9 mouse cellular contexts compared by ENCODE assay signal in genomic region chr2:18046186-18046585, GRCm38 (mm10). TPM values are rescaled to one million over a fixed set of nuclear protein-coding genes. Genes with fewer than 3 reads are reported as not detected.
DNase-seq lines count a peak whose midpoint lies in the region; ATAC-seq and TF ChIP-seq lines count a peak whose summit lies in the region.
"Had no signal": no experiment of that assay in that cellular context is flagged by ENCODE, and none has a peak within 500 bp of the region (broad histone marks: within the 10 kb centered on the region; RNA-seq: fewer than 3 reads in every experiment).

No protein-coding gene starts in this region.

- no peaks in the 10 kb centered on the region for H3K27me3 ChIP-seq in heart, embryonic 12.5 days (replicated peaks)
- no peaks in the 10 kb centered on the region for H3K27me3 ChIP-seq in forebrain, postnatal 0 days (ENCODE audit: insufficient read depth, low read length)
- peaks cover 51% of the 10 kb centered on the region for H3K27me3 ChIP-seq in liver, postnatal 0 days (ENCODE audit: insufficient read depth, low read length)

- peak overlapping the region; percentile 94 for H3K4me3 ChIP-seq in heart, embryonic 12.5 days
- H3K4me3 ChIP-seq in forebrain, postnatal 0 days (ENCODE audit: low read depth, low read length) = peak overlapping the region; percentile 77
- peak overlapping the region; percentile 79 for H3K4me3 ChIP-seq in liver, postnatal 0 days (ENCODE audit: low read depth, low read length)
- H3K4me3 ChIP-seq in lung, adult 2 months (replicated peaks; ENCODE audit: extremely low read depth, low read depth, low read length) = no peak overlapping the region

- TF ChIP-seq POLR2A in lung, adult 2 months (IDR thresholded peaks at IDR 0.05; ENCODE audit: borderline replicate concordance, extremely low read depth, low read depth, low read length) = no peak

- 3% methylated on average over 4 of the region's 4 CpGs for WGBS in heart, embryonic 12.5 days
- 4% methylated on average over 4 of the region's 4 CpGs for WGBS in forebrain, postnatal 0 days
- 16% methylated on average over 4 of the region's 4 CpGs for WGBS in liver, postnatal 0 days (ENCODE audit: insufficient replicate concordance)
- WGBS in lung, adult 2 months = 20% methylated on average over 4 of the region's 4 CpGs

- ATAC-seq in heart, embryonic 12.5 days (ENCODE audit: insufficient number of reproducible peaks, low FRiP score) = no peak
- ATAC-seq in forebrain, postnatal 0 days = no peak
- no peak for ATAC-seq in liver, postnatal 0 days

- peak overlapping the region; percentile 100 for H3K9ac ChIP-seq in heart, embryonic 12.5 days
- H3K9ac ChIP-seq in forebrain, postnatal 0 days = peak overlapping the region; percentile 97
- H3K9ac ChIP-seq in liver, postnatal 0 days (replicated peaks) = 0 out of 2 replicates have a peak overlapping the region, but pooled peaks have one; percentile 70

- TF ChIP-seq EP300 in liver, postnatal 0 days (IDR thresholded peaks at IDR 0.05; ENCODE audit: low read depth) = no peak

- H3K4me2 ChIP-seq in heart, embryonic 12.5 days = peak overlapping the region; percentile 81
- peak overlapping the region; percentile 83 for H3K4me2 ChIP-seq in forebrain, postnatal 0 days (ENCODE audit: low read depth)
- H3K4me2 ChIP-seq in liver, postnatal 0 days (ENCODE audit: low read depth, low read length) = peak overlapping the region; percentile 93

- H3K27ac ChIP-seq in heart, embryonic 12.5 days (ENCODE audit: poor library complexity, severe bottlenecking) = peak overlapping the region; percentile 99
- peak overlapping the region; percentile 96 for H3K27ac ChIP-seq in forebrain, postnatal 0 days (ENCODE audit: low read depth, low read length)
- H3K27ac ChIP-seq in liver, postnatal 0 days (ENCODE audit: low read depth) = no peak overlapping the region

- intact Hi-C loops in heart, postnatal 14 days (cut with DNase I) = loop anchor here (2.0 to 5.0 kb wide), 4 partner anchors 15 to 721 kb away; partner anchors contain the start of gene Commd3

- DNase-seq in heart, postnatal 14 days = no peak
- peak; percentile 35 for DNase-seq in Muller cell, postnatal 12 days (ENCODE audit: inconsistent ontology term)
- DNase-seq in forebrain, postnatal 0 days = peak; percentile 63
- DNase-seq in liver, postnatal 0 days = no peak
- DNase-seq in natural killer cell, adult 2 months (ENCODE audit: low spot score in 2 of 2) = no peak
- no peak for DNase-seq in right cerebral cortex, postnatal 4 days
- no peak for DNase-seq in lung, adult 2 months
- DNase-seq: layer of hippocampus, adult 9-11 months had no signal

- H3K36me3 ChIP-seq in heart, embryonic 12.5 days = no peaks in the 10 kb centered on the region
- H3K36me3 ChIP-seq in forebrain, postnatal 0 days (ENCODE audit: insufficient read depth) = no peaks in the 10 kb centered on the region
- H3K36me3 ChIP-seq in liver, postnatal 0 days (replicated peaks; ENCODE audit: insufficient read depth, low read length) = no peaks in the 10 kb centered on the region

- peaks cover 28% of the 10 kb centered on the region for H3K4me1 ChIP-seq in heart, embryonic 12.5 days (replicated peaks)
- peaks cover 17% of the 10 kb centered on the region for H3K4me1 ChIP-seq in forebrain, postnatal 0 days (ENCODE audit: insufficient read depth)
- H3K4me1 ChIP-seq in liver, postnatal 0 days (ENCODE audit: insufficient read depth) = peaks cover 17% of the 10 kb centered on the region
- H3K4me1 ChIP-seq in lung, adult 2 months (ENCODE audit: control insufficient read depth, insufficient read depth, low read length) = no peaks in the 10 kb centered on the region; the same call in 1 of the 2 replicates

- H3K9me3 ChIP-seq in heart, embryonic 12.5 days (replicated peaks) = no peaks in the 10 kb centered on the region
- no peaks in the 10 kb centered on the region for H3K9me3 ChIP-seq in forebrain, postnatal 0 days (ENCODE audit: low read length)
- H3K9me3 ChIP-seq in liver, postnatal 0 days (ENCODE audit: low read length) = no peaks in the 10 kb centered on the region

- no peak for TF ChIP-seq CTCF in forebrain, postnatal 0 days (IDR thresholded peaks at IDR 0.05; ENCODE audit: low read depth)
- TF ChIP-seq CTCF in liver, postnatal 0 days (IDR thresholded peaks at IDR 0.05; ENCODE audit: low read depth) = no peak
- no peak for TF ChIP-seq CTCF in lung, adult 2 months (IDR thresholded peaks at IDR 0.05; ENCODE audit: insufficient read depth, low read length)

RNA-seq across cellular contexts. Expression of gene Skida1, which starts 2.7 kb away (rescaled TPM):
- polyA plus RNA-seq in heart, embryonic 12.5 days (2016; fragmentation: Nextera tagmentation; extraction: Ambion mirVana) = 7.7 and 8.8 TPM in 2 replicates
- 1 to 10 TPM; 3.3 to 4.8 TPM for total RNA-seq in heart, postnatal 14 days (2021)
- total RNA-seq in forebrain, postnatal 0 days (2014; rRNA removed) = 11.4 and 12.6 TPM in 2 replicates
- 4.3 and 4.9 TPM in 2 replicates for polyA plus RNA-seq in forebrain, postnatal 0 days (2015; fragmentation: Nextera tagmentation; extraction: Ambion mirVana)
- 0.15 and 0.25 TPM in 2 replicates for polyA plus RNA-seq in liver, postnatal 0 days (2015; fragmentation: Nextera tagmentation; extraction: Ambion mirVana)
- 1.8 and 2.1 TPM in 2 replicates for polyA plus RNA-seq in lung, adult 2 months (2012; rRNA removed)

RNA-seq across cellular contexts. Expression of gene A930004D18Rik, which starts 8.6 kb away (rescaled TPM):
- 14.8 and 18.3 TPM in 2 replicates for polyA plus RNA-seq in heart, embryonic 12.5 days (2016; fragmentation: Nextera tagmentation; extraction: Ambion mirVana)
- total RNA-seq in heart, postnatal 14 days (2021) = 1 to 10 TPM; 3.1 to 4.0 TPM
- total RNA-seq in forebrain, postnatal 0 days (2014; rRNA removed) = 2.6 and 3.5 TPM in 2 replicates
- polyA plus RNA-seq in forebrain, postnatal 0 days (2015; fragmentation: Nextera tagmentation; extraction: Ambion mirVana) = 10.1 and 11.8 TPM in 2 replicates
- 0.76 and 0.99 TPM in 2 replicates for polyA plus RNA-seq in liver, postnatal 0 days (2015; fragmentation: Nextera tagmentation; extraction: Ambion mirVana)
- 3.3 and 4.4 TPM in 2 replicates for polyA plus RNA-seq in lung, adult 2 months (2012; rRNA removed)

RNA-seq across cellular contexts. Expression of gene Mllt10, which starts 8.9 kb away (rescaled TPM):
- 36.3 and 37.1 TPM in 2 replicates for polyA plus RNA-seq in heart, embryonic 12.5 days (2016; fragmentation: Nextera tagmentation; extraction: Ambion mirVana)
- total RNA-seq in heart, postnatal 14 days (2021) = 10 to 100 TPM; 41.6 to 42.5 TPM
- total RNA-seq in forebrain, postnatal 0 days (2014; rRNA removed) = 27.3 and 31.3 TPM in 2 replicates
- polyA plus RNA-seq in forebrain, postnatal 0 days (2015; fragmentation: Nextera tagmentation; extraction: Ambion mirVana) = 15.9 and 27.4 TPM in 2 replicates
- 20.7 and 22.4 TPM in 2 replicates for polyA plus RNA-seq in liver, postnatal 0 days (2015; fragmentation: Nextera tagmentation; extraction: Ambion mirVana)
- 27.3 and 34.7 TPM in 2 replicates for polyA plus RNA-seq in lung, adult 2 months (2012; rRNA removed)

RNA-seq across cellular contexts. Expression of gene H2al2a, which starts 49.4 kb away (rescaled TPM):
- not detected in 2 replicates for polyA plus RNA-seq in heart, embryonic 12.5 days (2016; fragmentation: Nextera tagmentation; extraction: Ambion mirVana)
- total RNA-seq in heart, postnatal 14 days (2021) = not detected
- total RNA-seq in forebrain, postnatal 0 days (2014; rRNA removed) = not detected in 2 replicates
- not detected in 2 replicates for polyA plus RNA-seq in forebrain, postnatal 0 days (2015; fragmentation: Nextera tagmentation; extraction: Ambion mirVana)
- polyA plus RNA-seq in liver, postnatal 0 days (2015; fragmentation: Nextera tagmentation; extraction: Ambion mirVana) = not detected in 2 replicates
- not detected in 2 replicates for polyA plus RNA-seq in lung, adult 2 months (2012; rRNA removed)

Comparison
In these comparisons a context has a peak if more than half of its experiments do, and no peak if none do; other contexts are left out.
1. DNase-seq: peak in Muller cell, postnatal 12 days (single experiment) and forebrain, postnatal 0 days (single experiment); none in heart, postnatal 14 days (0 of 2), liver, postnatal 0 days (single experiment), natural killer cell, adult 2 months (0 of 2), right cerebral cortex, postnatal 4 days (single experiment) and lung, adult 2 months (single experiment).
2. Peak in every context shown above with its lines, with median percentiles within 50 percentile points of each other: H3K4me2 ChIP-seq and H3K9ac ChIP-seq.